Mouse (Mus musculus): ENCODE results near the gene 1700003F12Rik. TPM values are rescaled to one million over a fixed set of nuclear protein-coding genes. Genes with fewer than 3 reads are reported as not detected.

Gene 1700003F12Rik
- total and polyA plus RNA-seq, 3 experiments, result 0.52 to 0.85 (median 0.56) TPM

- Histone ChIP-seq H3K27ac (ENCODE audit: insufficient read depth, low read depth) (no peak overlapping the region), H3K4me3 (replicated peaks in 1 of 3; ENCODE audit: low read depth in 2 of 3, low read length in 2 of 3, poor library complexity in 1 of 3) (no peak overlapping the region), H3K79me2 (replicated peaks; ENCODE audit: control insufficient read depth, extremely low read depth, insufficient read depth, poor library complexity, severe bottlenecking) (no peaks in the 10 kb centered on the region), H3K9ac (ENCODE audit: insufficient read depth, low read depth) (no peak overlapping the region), H3K9me3 (replicated peaks; ENCODE audit: low read length) (no peaks in the 10 kb centered on the region), H3K4me1 (ENCODE audit: control insufficient read depth in 1 of 2, insufficient read depth in 2 of 2) (peaks cover 0 to 17% of the 10 kb centered on the region in 2 experiments; a peak in 1 of 4 replicates), H3K36me3 (replicated peaks in 1 of 2; ENCODE audit: control insufficient read depth in 1 of 2, insufficient read depth in 1 of 2, low read length in 1 of 2) (peaks cover 29 to 86% of the 10 kb centered on the region in 2 experiments), H3K4me2 (ENCODE audit: insufficient read depth, low read depth, poor library complexity, severe bottlenecking) (no peak overlapping the region), H3K27me3 (replicated peaks) (no peaks in the 10 kb centered on the region)
- dilution Hi-C loops (cut with MboI; ENCODE audit: extremely low pct_ligation_motif_present, extremely low pct_unique_long_range_greater_than_20kb, low sequenced_read_pairs), result no loop called here
- in situ Hi-C loops (cut with MboI; ENCODE audit: low pct_ligation_motif_present, low pct_unique_long_range_greater_than_20kb, low sequenced_read_pairs), result no loop called here
- TF ChIP-seq BHLHE40 (IDR thresholded peaks at IDR 0.05; ENCODE audit: low read depth, low read length), result no peak
- no peak for TF ChIP-seq ZMIZ1 (IDR thresholded peaks at IDR 0.05; ENCODE audit: low read depth, low read length)
- no peak for TF ChIP-seq ELF1 (IDR thresholded peaks at IDR 0.05; ENCODE audit: low read depth, low read length)
- TF ChIP-seq ZKSCAN1 (IDR thresholded peaks at IDR 0.05; ENCODE audit: borderline replicate concordance, low read depth, low read length), result no peak
- no peak for TF ChIP-seq SMC3 (IDR thresholded peaks at IDR 0.05; ENCODE audit: low read depth, low read length)
- TF ChIP-seq MYC (IDR thresholded peaks at IDR 0.05; ENCODE audit: low read depth, low read length), result no peak
- no peak for TF ChIP-seq POLR2AphosphoS2 (IDR thresholded peaks at IDR 0.05; ENCODE audit: low read depth, low read length)
- no peak for TF ChIP-seq TBP (conservative IDR thresholded peaks at IDR 0.05; ENCODE audit: low read depth, low read length)
- no peak for TF ChIP-seq TCF12 (IDR thresholded peaks at IDR 0.05; ENCODE audit: low read depth, low read length)
- TF ChIP-seq UBTF (IDR thresholded peaks at IDR 0.05; ENCODE audit: low read depth, low read length), result no peak
- no peak for TF ChIP-seq CTCF (conservative IDR thresholded peaks at IDR 0.05 in 1 of 2, IDR thresholded peaks at IDR 0.05 in 1 of 2; ENCODE audit: low read depth in 2 of 2, low read length in 2 of 2)
- DNase-seq (ENCODE audit: extremely low read depth), result no peak
These were observed 10.4 kb downstream of the 1700003F12Rik start for GRCm38 (mm10) chr2:154557184-154557832.

GRCm38 (mm10) chr2:154558264-154559039, 11.6 kb downstream of the 1700003F12Rik start, which contains the start of gene Necab3:
Gene Necab3, minus strand, starts transcription at chr2:154558890.
- Histone ChIP-seq H3K9ac (ENCODE audit: insufficient read depth, low read depth) (no peak within 1 kb of the TSS), H3K27ac (ENCODE audit: insufficient read depth, low read depth) (no peak within 1 kb of the TSS), H3K27me3 (replicated peaks) (no peaks in the 10 kb centered on the region), H3K4me1 (ENCODE audit: control insufficient read depth in 1 of 2, insufficient read depth in 2 of 2) (peaks cover 0 to 17% of the 10 kb centered on the region in 2 experiments; a peak in 1 of 4 replicates), H3K9me3 (replicated peaks; ENCODE audit: low read length) (no peaks in the 10 kb centered on the region), H3K4me3 (replicated peaks in 1 of 3; ENCODE audit: low read depth in 2 of 3, low read length in 2 of 3, poor library complexity in 1 of 3) (no peak within 1 kb of the TSS), H3K36me3 (replicated peaks in 1 of 2; ENCODE audit: control insufficient read depth in 1 of 2, insufficient read depth in 1 of 2, low read length in 1 of 2) (peaks cover 29 to 85% of the 10 kb centered on the region in 2 experiments), H3K79me2 (replicated peaks; ENCODE audit: control insufficient read depth, extremely low read depth, insufficient read depth, poor library complexity, severe bottlenecking) (no peaks in the 10 kb centered on the region), H3K4me2 (ENCODE audit: insufficient read depth, low read depth, poor library complexity, severe bottlenecking) (no peak within 1 kb of the TSS)
- in situ Hi-C loops (cut with MboI; ENCODE audit: low pct_ligation_motif_present, low pct_unique_long_range_greater_than_20kb, low sequenced_read_pairs), result no loop called here
- dilution Hi-C loops (cut with MboI; ENCODE audit: extremely low pct_ligation_motif_present, extremely low pct_unique_long_range_greater_than_20kb, low sequenced_read_pairs), result no loop called here
- no peak for DNase-seq (ENCODE audit: extremely low read depth)
- TF ChIP-seq BHLHE40 (IDR thresholded peaks at IDR 0.05; ENCODE audit: low read depth, low read length), result no peak
- TF ChIP-seq TBP (conservative IDR thresholded peaks at IDR 0.05; ENCODE audit: low read depth, low read length), result no peak
- TF ChIP-seq USF2 (conservative IDR thresholded peaks at IDR 0.05; ENCODE audit: low read depth, low read length), result no peak
- no peak for TF ChIP-seq MAFK (IDR thresholded peaks at IDR 0.05; ENCODE audit: insufficient replicate concordance, low read length)
- TF ChIP-seq E2F4 (IDR thresholded peaks at IDR 0.05; ENCODE audit: insufficient replicate concordance, low read depth, low read length), result no peak
- TF ChIP-seq MAX (IDR thresholded peaks at IDR 0.05; ENCODE audit: low read length), result no peak
- no peak for TF ChIP-seq CHD2 (IDR thresholded peaks at IDR 0.05; ENCODE audit: low read length)
- TF ChIP-seq POLR2AphosphoS2 (IDR thresholded peaks at IDR 0.05; ENCODE audit: low read depth, low read length), result no peak
- TF ChIP-seq TCF12 (IDR thresholded peaks at IDR 0.05; ENCODE audit: low read depth, low read length), result no peak
- TF ChIP-seq PAX5 (IDR thresholded peaks at IDR 0.05; ENCODE audit: low read length), result no peak
- no peak for TF ChIP-seq SIN3A (IDR thresholded peaks at IDR 0.05; ENCODE audit: low read length)

Data from CH12.LX (cell line).